Mouse (Mus musculus) lung, postnatal 10 days (tissue): ENCODE measurements around the gene Eif2b2.

Experiments
- DNase-seq: peaks from one replicate; pipeline ENCODE4 v3.0.0; 2021

Gene Eif2b2

GRCm38 (mm10) chr12:85257008-85257639 lies 37.8 kb downstream of the Eif2b2 start:
- DNase-seq, result no peak

GRCm38 (mm10) chr12:85262489-85262888 lies 43.2 kb downstream of the Eif2b2 start:
- DNase-seq, result peak; percentile 21

GRCm38 (mm10) chr12:85263190-85263589 lies 43.9 kb downstream of the Eif2b2 start:
- DNase-seq, result no peak

GRCm38 (mm10) chr12:85264531-85264930 lies 45.2 kb downstream of the Eif2b2 start:
- peak; percentile 24 for DNase-seq

- no peak for DNase-seq
These were observed 45.7 kb downstream of the Eif2b2 start for GRCm38 (mm10) chr12:85264940-85265339.

GRCm38 (mm10) chr12:85266248-85266647 lies 47.0 kb downstream of the Eif2b2 start:
- no peak for DNase-seq

GRCm38 (mm10) chr12:85269821-85270220 lies 50.5 kb downstream of the Eif2b2 start:
- DNase-seq, result no peak

GRCm38 (mm10) chr12:85270319-85270718 lies 51.0 kb downstream of the Eif2b2 start, which contains the start of gene Mlh3:
TSS of gene Mlh3 (minus strand) at chr12:85270599.
- peak; percentile 87 for DNase-seq

- no peak for DNase-seq
These were observed 52.0 kb downstream of the Eif2b2 start for GRCm38 (mm10) chr12:85271132-85271842.

GRCm38 (mm10) chr12:85271843-85272206 lies 52.5 kb downstream of the Eif2b2 start:
- DNase-seq, result no peak

- DNase-seq, result no peak
These were observed 54.2 kb downstream of the Eif2b2 start for GRCm38 (mm10) chr12:85273508-85273907.
